Mouse (Mus musculus): ENCODE measurements around the gene Slc28a3. TPM values are rescaled to one million over a fixed set of nuclear protein-coding genes. Genes with fewer than 3 reads are reported as not detected.

Slc28a3 gene
- polyA plus RNA-seq, 1 experiment from 2014 or later = not detected

DNA sequence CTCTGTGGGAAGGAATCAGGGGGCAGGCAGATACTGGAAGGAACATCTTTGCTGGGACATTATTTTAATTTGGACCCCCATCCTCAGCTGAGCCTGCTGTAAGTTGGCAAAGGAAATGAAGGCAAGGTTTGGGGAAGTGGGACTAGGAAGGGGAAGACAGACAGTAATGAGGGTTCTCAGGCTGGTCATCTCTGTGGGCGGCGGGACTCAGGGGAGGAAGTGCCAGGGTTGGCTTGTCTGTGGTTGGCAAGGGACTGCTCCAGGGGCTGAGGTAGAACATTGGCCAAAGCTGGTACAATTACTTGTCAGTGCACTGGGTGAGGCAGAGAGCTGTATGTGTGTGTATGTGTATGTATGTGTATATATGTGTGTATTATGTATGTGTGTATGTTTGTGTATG lies 107.1 kb downstream of the Slc28a3 start:
- no peak overlapping the region for H3K4me3 ChIP-seq (ENCODE audit: low read depth, low read length)
- 0 out of 2 replicates have a peak, but pooled peaks cover 2% of the 10 kb centered on the region for H3K27me3 ChIP-seq (ENCODE audit: insufficient read depth, low read length)
- TF ChIP-seq CTCF (IDR thresholded peaks at IDR 0.05; ENCODE audit: low read depth) = no peak
- TF ChIP-seq EP300 (IDR thresholded peaks at IDR 0.05; ENCODE audit: low read depth) = no peak
- no peak for ATAC-seq
- H3K27ac ChIP-seq (ENCODE audit: low read depth) = no peak overlapping the region
- 29% methylated on average over 2 of the region's 2 CpGs for whole genome bisulfite sequencing (ENCODE audit: insufficient replicate concordance)
- no peaks in the 10 kb centered on the region for H3K4me1 ChIP-seq (ENCODE audit: insufficient read depth)
- no peaks in the 10 kb centered on the region for H3K36me3 ChIP-seq (replicated peaks; ENCODE audit: insufficient read depth, low read length)
- H3K9me3 ChIP-seq (ENCODE audit: low read length) = no peaks in the 10 kb centered on the region
- no peak for DNase-seq
- H3K4me2 ChIP-seq (ENCODE audit: low read depth, low read length) = no peak overlapping the region
- H3K9ac ChIP-seq (replicated peaks) = no peak overlapping the region

DNA sequence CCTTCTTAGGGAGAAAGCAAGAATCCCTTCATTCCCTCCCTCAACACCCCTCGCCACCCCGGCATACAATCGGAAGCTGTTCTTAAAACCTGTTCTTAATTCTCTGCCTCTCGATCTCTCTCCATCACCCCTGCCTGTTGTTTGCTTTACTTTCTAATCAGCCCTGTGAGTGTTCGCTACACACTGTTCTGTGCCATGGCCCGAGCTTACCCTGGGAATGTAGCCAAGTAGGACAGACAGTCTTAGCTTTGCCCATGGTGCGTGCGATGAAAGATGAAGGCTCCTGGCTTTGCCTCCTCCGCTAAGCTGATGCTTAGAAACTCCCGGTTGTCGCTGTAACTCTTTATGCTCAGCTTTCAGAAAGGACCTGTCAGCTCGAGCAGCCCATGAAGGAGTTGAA lies 112.9 kb downstream of the Slc28a3 start:
- Histone ChIP-seq H3K4me1 (ENCODE audit: insufficient read depth) (no peaks in the 10 kb centered on the region), H3K27ac (ENCODE audit: low read depth) (no peak overlapping the region), H3K4me3 (ENCODE audit: low read depth, low read length) (no peak overlapping the region), H3K4me2 (ENCODE audit: low read depth, low read length) (no peak overlapping the region), H3K36me3 (replicated peaks; ENCODE audit: insufficient read depth, low read length) (no peaks in the 10 kb centered on the region), H3K27me3 (ENCODE audit: insufficient read depth, low read length) (0 out of 2 replicates have a peak, but pooled peaks cover 3% of the 10 kb centered on the region), H3K9me3 (ENCODE audit: low read length) (no peaks in the 10 kb centered on the region), H3K9ac (replicated peaks) (no peak overlapping the region)
- ATAC-seq (no peak), DNase-seq (no peak)
- 78% methylated on average over 12 of the region's 12 CpGs for WGBS (ENCODE audit: insufficient replicate concordance)
- TF ChIP-seq CTCF (IDR thresholded peaks at IDR 0.05; ENCODE audit: low read depth) (no peak), EP300 (IDR thresholded peaks at IDR 0.05; ENCODE audit: low read depth) (no peak)

Other genes starting within 250 kb of the Slc28a3 start
- 15.4 and 16.6 TPM in 2 replicates for gene 2210016F16Rik, start 225.7 kb downstream of the Slc28a3 start, polyA plus RNA-seq (2015; fragmentation: Nextera tagmentation; extraction: Ambion mirVana)
- gene Rmi1, start 208.6 kb downstream of the Slc28a3 start, polyA plus RNA-seq (2015; fragmentation: Nextera tagmentation; extraction: Ambion mirVana) = 9.0 and 9.8 TPM in 2 replicates
- gene Hnrnpk, start 207.5 kb downstream of the Slc28a3 start, polyA plus RNA-seq (2015; fragmentation: Nextera tagmentation; extraction: Ambion mirVana) = 332 and 351 TPM in 2 replicates
- gene Ntrk2, start 195.7 kb upstream of the Slc28a3 start, polyA plus RNA-seq (2015; fragmentation: Nextera tagmentation; extraction: Ambion mirVana) = 0.11 and 0.21 TPM in 2 replicates